Mouse (Mus musculus): ENCODE results near the gene Ppif. TPM values are rescaled to one million over a fixed set of nuclear protein-coding genes. Genes with fewer than 3 reads are reported as not detected.

Ppif gene
- 10 to 100 TPM; 25.4 to 26.7 TPM for total RNA-seq (2021)
- long read RNA-seq, transcript Ppif-201 (6 exons, 1,549 nt): major isoform, 30 of 37 reads
- long read RNA-seq, partial matches to known transcripts: 3 of 37 reads
- long read RNA-seq, other reads (novel, unspliced or antisense): 4 of 37 reads

DNA sequence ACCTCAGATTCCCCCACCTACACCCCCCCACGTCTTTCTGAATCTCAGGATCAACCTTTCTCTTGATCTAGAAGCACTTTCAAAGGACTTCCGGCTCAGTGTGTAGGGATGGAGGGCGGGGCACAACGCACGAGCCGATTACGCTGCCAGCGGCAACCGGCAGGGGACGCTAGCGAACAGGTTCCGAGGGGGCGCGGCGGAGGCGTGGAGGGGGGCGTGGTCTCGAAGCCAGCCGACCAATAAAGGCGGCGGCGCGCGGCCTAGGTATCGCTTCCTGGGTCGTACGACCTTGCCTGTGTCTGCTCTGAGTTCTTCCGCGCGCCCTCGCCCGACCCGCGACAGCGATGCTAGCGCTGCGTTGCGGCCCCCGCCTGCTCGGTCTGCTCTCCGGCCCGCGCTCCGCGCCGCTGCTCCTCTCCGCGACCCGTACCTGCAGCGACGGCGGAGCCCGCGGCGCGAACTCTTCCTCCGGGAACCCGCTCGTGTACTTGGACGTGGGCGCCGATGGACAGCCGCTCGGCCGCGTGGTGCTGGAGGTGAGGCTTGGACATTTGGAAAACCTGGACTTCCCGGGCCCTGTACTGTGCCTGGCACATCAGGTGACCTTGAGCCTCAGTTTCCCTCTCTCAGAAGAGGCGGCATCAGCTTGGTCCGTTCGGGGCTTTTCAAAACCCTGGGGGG lies at the start of gene Ppif:
TSS of gene Ppif (plus strand) at position 267 of the 681 bp plus-strand sequence.
- DNase-seq (ENCODE audit: low spot score in 2 of 2): peak; percentile 99

DNA sequence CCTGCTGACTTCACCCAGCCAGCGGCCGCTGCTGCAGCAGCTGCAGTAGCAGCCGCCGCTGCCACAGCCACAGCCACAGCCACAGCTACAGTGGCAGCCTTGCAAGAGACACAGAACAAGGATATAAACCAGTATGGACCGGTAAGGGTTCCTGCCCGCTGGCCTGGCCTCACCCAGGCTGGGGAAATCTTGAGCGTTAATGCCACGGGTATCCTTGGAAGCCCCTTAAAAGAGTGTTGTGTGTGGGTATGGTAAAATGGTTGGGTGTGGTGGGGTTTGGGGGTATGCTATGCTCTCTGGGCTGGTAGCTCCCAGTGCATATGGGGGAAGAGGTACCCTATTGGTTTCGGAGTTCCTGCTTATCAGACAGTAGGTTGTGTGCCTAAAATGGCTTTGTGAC lies 48.2 kb upstream of the Ppif start:
- DNase-seq (ENCODE audit: low spot score in 2 of 2): no peak

DNA sequence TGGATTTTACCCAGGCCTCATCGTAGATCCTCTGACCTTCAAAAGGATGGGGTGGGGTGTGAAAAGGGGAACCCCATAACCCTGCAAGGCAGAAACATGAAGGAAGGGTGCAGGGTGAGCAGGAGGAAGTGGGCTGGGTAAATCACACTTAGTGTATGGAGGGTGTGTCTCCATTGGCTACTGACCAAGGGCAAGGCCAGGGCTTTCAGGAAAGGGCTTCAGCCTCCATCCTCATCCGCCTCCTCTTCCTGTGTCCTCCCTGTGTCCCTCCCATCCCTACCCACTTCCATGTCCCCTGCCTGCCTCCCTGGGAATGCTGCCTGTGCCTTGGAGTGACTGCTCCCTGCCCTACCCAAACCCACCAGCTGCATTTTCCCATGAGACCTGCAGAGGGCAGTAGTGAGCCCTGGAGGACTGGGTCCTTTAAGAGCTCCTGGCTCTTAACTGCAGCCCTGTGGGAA lies 47.8 kb upstream of the Ppif start:
- DNase-seq (ENCODE audit: low spot score in 2 of 2): peak; percentile 76 to 77

DNA sequence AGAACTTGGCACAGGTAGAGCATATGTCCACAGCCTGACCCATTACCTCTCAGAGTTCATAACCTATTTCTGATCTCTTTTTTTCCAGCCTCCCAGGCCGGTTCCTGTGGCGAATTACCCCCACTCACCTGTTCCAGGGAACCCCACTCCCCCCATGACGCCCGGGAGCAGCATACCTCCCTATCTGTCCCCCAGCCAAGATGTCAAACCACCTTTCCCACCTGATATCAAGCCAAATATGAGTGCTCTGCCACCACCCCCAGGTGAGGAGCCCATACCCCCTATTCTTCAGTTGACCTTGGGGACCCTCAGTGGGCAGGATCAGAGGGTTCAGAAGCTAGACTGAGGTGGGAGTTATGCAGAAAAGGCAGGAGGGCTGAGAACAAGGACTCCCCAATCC lies 42.8 kb upstream of the Ppif start:
- DNase-seq (ENCODE audit: low spot score in 2 of 2): no peak

DNA sequence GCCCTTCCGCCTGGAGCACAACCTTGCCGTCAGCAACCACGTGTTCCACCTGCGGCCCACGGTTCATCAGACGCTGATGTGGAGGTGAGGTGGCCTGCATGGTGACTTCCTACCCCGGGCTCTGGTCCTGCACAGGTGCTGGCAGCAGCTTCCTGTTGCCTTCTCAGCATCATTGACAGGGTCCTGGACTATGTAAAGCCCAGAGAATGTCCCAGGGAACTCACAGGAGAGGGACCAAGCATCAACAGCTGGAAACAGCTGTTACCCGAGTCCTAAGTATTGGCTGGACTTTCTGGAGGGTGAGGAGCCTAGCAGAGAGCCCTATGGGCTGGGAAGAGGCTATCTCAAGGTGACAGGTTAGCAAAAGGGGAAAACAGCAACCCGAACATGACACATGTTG lies 42.0 kb upstream of the Ppif start:
- no peak for DNase-seq (ENCODE audit: low spot score in 2 of 2)

DNA sequence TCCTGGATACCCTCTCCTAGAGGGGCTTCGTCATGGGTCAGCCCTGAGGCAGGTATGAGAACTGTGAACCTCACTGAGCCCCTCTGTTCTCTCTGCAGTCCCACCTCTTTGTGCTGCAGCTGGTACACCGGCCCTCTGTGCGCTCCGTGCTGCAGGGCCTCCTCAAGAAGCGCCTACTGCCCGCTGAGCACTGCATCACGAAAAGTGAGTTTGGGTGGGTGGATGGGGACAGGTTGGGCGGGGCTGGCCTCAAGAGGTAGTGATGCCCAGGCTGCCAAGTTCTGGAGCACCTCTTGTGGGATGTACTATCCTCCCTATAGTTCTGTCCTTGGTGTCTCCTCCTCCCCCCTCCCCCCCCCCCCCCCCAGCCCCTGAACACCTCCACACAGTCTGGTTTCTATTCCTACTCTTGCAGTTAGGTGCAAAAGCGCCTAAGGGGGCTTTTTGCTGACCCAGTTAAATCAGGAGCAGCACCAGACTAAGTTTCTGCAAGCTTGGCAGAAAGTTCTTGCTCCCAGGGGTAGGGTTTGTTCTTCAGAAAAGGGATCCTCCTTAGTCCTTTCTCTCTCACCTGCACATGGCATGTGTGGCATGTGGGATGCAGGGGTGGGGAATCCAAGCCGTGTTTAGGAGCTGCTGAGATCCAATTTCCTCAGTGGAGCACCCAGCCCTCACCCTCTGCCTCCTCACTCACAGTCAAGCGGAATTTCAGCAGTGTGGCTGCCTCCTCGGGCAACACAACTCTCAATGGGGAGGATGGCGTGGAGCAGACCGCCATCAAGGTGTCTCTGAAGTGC lies 39.4 kb upstream of the Ppif start:
- DNase-seq (ENCODE audit: low spot score in 2 of 2): no peak

DNA sequence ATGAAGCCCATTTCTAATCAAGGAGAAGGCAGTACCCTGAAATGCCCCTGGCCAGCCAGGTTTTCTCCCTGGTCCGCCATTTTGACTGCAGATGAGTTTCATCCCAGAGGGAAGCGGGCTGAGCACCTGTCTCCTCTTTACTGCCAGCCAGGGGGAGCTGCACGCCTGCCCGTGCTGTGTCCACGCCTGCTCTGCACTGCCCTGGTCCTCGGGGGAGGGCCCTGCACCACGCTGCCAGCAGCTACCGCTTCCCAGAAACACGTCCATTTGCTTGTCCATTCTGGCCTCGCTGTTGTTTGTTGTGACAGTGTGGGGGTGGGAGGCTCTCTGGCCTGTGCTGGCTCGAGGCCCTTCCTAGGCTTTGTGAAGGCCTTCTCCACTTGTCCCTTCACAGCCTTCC lies 33.3 kb upstream of the Ppif start:
- no peak for DNase-seq (ENCODE audit: low spot score in 2 of 2)

DNA sequence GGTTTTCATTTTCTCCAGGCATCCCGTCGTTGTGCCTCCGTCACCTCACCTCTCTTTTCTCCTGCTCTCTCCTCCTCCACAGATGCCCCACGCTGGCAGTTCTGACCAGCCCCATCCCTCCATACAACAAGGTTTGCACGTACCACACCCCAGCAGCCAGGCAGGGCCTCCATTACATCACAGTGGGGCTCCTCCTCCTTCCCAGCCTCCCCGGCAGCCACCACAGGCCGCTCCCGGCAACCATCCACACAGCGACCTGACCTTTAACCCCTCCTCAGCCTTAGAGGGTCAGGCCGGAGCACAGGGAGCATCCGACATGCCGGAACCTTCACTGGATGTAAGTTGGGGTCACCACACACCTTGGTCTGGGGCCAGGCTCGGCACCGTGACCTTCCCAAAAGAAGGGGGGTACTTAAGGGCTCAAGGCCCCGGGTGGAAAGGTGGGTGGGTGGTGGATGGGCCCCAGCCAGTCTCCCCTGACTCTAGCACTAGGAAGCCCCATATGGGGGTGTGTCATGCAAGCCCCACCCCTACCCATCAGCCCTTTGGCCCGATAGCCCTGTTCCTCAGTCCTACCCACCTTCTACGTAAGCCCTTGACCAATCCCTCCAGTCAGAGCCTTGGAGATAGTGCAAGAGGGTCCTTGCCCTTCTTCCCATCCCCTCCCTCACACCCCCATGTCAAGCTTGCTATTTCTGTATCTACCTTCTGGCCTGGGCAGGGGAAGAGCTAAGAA lies 32.6 kb upstream of the Ppif start:
- no peak for DNase-seq (ENCODE audit: low spot score in 2 of 2)

DNA sequence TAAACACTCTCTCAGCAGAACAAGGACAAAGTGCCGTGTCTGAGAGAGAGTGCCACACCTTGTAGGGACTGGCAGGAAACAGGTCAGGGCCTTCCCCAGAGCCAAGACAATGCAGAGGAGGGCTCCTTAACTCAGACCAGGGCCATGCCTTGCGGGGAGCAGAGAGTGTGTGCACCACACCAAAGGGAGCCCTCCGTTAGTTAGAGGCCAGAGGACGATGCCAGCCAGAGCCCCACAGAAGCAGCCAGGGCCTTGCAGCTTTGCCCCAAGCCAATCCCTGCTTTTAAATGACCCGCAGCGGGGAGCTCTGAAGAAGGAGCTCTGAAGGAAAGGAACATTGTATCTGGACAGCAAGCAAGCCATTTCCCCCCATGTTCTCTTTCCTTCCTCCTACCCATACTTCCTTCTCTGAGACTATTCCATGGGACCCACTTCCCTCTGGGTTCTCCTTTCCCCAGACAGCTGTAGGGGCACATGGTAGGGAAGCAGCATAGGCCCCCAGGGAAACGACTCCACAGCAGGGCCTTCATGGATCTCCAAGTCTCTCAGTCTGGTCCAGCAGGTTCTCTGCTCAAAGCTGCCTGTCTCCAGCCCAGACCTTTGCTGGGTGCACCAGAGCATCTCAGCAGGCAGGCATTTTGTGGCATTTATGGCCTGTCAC lies 30.2 kb upstream of the Ppif start:
- DNase-seq (ENCODE audit: low spot score in 2 of 2): no peak

DNA sequence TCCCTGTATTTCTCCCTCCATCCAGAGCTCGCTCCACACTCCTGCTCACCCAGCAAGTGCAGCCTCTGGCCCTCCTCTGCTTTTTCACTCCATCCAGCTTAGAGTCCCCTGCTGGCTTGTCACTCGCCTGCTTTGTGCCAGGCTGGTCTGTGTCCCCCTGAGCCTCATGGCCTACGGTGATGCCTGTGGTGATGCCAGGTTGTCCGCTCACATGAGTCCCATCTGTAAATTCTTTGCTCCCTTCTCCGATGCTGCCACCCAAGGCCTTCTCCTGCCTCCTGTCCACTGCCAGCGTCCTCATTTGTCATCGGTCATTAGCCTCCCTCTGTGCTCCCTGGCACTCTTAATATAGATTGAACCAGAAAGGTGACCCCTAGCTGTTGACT lies 29.7 kb upstream of the Ppif start:
- DNase-seq (ENCODE audit: low spot score in 2 of 2): no peak

DNA sequence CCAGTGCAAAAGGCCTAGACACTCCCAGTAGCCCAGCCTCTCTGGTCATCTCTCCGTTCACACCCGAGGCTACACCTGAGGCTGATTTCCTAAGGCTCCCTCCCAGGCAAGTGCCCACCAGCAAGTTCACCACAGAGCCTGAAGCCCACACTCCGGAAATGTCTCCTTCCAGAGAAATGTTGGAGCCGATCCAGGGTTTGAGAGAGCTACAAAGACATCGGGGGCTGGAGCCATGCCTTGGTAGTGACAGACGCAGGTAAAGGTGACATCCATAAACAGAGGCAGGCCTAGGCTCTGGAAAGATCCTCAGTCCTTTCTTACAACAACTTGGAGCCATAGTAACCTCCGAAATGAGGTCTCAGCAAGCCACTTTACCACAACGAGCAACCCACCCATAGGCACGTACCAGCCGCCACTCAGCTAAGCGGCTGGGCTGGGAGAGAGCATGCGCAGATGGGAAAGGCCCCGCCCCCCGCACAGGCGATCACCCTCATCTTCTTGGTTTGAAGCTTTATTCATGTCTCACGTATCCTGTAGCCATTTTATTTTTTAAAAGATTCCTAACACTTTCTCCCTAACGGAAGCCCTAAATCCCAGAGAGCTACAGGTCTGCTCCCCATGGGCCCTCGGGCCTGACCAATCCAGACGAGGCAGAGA lies 28.5 kb upstream of the Ppif start:
- DNase-seq (ENCODE audit: low spot score in 2 of 2): peak in 1 of 2 experiments; percentile 63

DNA sequence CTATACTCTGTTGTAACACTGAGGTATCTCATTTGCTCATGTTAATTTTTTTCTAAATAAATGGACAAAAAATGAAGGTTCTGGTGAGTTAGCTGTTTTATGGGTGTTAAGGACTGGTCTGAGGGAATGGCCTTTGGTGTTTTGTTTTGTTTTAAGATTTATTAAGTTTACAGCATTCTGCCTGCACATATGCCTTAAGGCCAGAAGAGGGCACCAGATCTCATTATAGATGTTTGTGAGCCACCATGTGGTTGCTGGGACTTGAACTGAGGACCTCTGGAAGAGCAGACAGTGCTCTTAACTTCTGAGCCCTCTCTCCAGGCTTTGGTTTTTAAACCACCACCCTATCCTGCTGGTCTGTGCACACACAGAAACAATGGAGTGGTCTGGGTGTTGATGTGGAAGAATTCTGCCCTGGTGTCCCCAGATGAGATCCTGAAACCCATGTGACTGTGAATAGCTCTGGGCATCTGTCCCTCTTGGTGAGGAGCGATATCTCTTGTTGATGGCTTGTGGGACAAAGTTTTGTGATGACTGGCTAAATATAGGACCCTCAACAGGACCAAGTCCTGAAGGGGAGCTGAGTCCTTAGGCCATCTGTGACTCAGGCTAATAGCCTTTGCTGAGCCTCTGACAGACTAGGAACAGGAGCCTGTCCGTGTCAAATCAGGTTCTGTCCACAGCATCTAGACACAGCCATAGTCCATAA lies 27.1 kb upstream of the Ppif start:
- peak in 1 of 2 experiments; percentile 13 for DNase-seq (ENCODE audit: low spot score in 2 of 2)

DNA sequence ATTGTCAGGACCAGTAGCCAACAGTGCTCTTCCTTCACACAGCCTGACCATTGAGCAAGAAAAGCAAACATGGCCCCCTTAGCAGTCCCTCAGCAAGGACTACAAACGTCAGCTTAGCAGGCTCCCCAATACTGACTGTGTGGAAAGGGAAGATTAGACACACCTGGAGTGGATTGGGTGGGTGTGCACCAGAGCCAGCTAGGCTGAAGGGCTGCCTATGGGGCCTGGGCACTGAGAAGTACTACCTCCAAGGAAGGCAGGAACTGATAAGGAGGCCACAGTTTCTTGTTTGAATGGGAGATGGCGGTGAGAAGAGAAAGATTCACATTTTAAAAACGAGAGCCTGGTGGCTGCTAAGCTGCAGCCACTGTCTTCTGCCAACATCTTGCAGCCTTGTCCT lies 26.4 kb upstream of the Ppif start:
- peak in 1 of 2 experiments; percentile 14 for DNase-seq (ENCODE audit: low spot score in 2 of 2)

DNA sequence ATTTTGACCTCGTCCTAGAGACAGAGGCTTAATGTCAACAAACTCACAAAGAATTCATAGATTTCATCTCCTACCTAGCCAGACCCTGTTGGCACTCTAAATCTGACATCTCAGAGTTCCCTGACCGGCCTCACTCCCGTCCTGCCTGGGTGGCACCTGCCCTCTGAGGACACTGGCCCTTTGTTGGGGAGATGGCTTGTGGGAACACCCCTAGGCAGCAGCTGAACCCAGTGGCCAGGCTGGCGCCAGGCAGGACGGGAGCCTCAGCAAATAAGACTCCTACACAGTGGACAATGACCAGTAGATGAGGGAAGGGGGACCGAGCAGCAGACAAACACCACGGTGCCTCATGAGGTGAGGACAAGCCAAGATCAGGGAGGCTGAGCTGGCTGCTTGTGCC lies 14.3 kb upstream of the Ppif start:
- peak in 1 of 2 experiments; percentile 10 for DNase-seq (ENCODE audit: low spot score in 2 of 2)

DNA sequence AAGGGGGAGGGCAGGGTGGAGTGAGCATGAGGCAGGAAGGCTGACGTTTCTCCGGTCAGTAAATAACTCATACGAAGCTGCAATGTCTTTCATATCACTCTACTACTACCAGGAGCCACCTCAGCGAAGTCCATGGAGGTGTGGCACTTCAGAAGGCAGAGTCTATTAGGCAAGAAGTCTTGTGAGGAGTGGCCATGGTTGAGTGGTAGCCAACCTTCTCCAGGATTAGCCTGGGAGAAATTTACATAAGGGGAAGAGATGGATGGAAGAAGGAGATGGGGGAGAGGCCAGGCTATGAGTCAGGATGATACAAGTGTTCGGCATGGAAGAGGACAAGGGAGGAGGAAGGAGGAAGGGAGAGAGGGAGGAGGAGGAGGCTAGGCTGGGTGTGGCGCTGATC lies 11.9 kb upstream of the Ppif start:
- DNase-seq (ENCODE audit: low spot score in 2 of 2): no peak

DNA sequence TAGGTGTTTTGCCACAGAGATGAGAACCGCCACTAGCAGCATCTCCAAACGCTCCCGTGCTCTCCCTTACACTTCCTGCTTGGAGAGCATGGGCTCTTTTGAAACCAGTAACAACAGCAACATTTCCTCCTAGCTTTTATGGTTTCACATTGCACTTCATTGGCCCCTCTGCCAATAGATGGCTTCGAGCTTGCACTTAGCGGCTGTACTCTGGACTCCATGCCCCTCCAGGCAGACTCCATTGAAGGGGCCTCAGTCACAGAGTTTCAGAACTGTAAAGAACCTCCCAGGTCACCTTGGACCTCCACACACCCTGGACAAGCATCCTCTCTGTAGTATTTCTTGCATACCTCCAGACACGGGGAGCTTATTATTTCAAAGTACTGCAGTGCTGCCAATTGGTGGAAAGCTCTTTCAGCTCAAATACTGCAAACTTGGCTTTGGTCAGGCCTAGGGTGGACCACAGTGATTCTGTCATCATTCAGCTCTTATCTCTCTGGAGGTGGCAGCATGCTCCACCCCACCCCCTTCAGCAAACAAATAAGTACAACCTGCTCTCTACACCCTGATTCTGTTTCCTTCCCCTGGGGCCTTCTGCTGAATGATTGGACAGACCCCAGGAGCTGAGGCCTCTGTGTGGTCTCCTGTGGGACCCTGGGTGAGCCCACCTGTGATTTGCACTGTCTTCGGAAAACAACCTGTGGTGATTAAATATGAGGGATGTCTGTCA lies 7.6 kb upstream of the Ppif start:
- DNase-seq (ENCODE audit: low spot score in 2 of 2): no peak

DNA sequence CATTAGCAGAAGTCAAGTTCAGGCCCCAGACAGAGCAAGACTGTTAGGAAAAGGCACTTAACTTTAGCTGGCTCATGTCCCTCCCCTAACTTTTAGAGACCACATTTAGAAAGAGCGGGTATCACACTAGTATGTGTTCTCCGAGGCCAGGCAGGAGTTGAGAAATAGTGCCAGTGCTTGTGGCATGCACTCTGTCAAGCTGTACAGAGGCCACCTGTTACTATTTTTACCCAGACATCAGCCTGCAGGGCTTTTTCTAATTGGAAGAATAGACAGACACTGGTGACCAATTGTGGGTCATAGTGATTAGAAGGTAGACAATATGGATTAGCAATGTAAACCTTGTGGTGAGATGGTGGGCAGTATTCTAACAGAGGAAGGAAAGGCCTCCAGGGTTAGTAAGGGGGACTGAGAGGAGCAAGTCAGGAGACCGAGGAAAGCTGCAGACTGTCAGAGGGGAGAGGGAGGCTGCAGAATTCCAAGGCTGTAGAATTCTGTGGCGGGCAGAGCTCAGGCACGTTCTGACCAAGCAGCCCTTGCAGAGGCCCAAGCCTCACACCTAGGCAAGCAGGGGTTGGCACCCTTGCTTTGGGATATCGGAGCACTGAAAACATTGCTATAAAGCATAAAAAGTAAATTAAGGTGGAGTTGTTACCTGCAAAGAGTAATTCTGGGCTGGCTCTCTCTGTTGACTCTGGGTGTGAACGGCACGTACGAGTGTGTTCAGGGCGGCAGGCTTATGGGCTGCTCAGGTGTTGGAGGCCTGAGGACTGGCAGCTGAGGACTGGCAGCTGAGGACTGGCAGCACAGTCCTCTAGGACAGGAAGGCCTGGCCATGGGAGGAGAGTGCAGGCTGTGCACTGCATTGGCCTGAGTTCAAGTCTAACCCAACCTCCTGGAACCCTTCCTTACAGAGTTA lies 6.7 kb upstream of the Ppif start:
- DNase-seq (ENCODE audit: low spot score in 2 of 2): no peak

DNA sequence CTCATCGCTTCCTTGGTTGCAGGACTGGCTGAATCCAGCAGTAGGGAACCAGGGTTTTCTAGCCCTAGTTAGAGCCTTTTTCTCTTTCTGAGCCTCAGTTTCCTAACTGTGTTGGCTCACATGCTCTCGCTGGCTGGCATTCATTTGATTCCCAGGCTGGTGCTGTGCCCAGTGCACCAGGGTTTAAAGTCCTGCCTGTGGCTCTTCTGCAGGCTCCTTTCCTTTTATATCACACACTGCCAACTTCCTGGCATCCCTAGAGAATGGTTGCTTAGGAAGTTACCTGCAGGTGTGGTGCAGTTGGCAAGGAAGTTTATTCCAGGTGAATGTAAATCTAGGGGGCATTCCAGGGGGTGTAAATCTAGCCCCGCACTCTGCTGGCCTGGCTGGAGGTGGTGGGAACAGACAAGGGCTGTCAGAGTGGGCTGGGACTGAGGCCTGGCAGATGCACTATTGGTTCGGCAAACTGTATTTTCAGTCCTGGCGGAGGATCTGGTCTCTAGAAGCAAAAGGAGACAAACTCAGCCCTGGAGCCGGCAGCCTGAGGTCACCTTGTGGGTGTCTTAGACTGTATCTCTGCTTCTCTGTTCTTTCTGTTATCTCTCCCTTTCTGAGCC lies 575 bp upstream of the Ppif start:
- DNase-seq (ENCODE audit: low spot score in 2 of 2): no peak

All from layer of hippocampus, postnatal 10 days (tissue).